Mouse (Mus musculus): Measurements from ENCODE around the gene Ube2e2. TPM values are rescaled to one million over a fixed set of nuclear protein-coding genes. Genes with fewer than 3 reads are reported as not detected.

Ube2e2 gene
- polyA plus RNA-seq, 1 experiment from 2014 or later, result 16.8 TPM

DNA sequence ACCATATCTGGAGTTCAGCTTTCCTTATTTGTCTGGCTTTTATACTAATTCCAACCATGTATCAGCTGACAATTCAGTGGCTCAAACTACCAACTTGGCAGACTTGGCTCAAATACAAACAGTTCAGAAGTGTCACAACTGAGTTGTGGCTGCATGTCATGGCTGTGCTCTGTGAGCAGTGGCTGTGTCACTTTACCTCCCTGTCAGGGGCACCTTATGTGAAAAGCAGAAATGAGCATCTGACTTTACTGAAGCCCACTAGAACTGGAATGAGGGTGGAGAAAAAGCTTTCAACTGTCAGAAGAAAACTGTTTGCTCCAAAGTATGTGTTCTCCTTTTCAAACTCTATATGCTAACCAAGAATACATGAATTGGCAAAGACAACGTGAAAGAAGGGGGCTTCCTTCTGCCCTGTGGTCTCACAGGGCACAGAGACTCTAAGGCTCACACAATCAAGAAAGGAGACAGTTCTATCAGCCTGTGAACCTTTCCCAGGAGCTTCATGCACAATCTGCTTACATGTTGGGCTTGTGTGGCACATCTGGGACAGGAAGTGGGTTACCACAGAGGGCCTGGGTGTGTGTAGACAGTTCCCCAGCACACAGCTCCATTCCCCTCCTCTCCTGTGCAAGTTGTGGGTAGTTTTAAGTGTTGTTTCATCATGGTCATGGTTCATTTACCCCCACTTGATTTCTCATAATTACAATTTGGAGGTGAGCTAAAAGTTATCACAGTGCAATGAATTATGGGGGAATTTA is 228.6 kb downstream of the Ube2e2 start:
- ATAC-seq (replicated peaks; ENCODE audit: low FRiP score), result no peak
- H3K27me3 ChIP-seq (replicated peaks; ENCODE audit: control insufficient read depth, insufficient read depth, low read length), result no peaks in the 10 kb centered on the region
- no peak overlapping the region for H3K27ac ChIP-seq (ENCODE audit: low read depth, low read length)
- no peak overlapping the region for H3K4me3 ChIP-seq (ENCODE audit: low read depth, low read length)
- DNase-seq (ENCODE audit: low spot score), result no peak
- no peak overlapping the region for H3K9ac ChIP-seq (ENCODE audit: low read depth, low read length)
- H3K4me2 ChIP-seq, result no peak overlapping the region
- 28% methylated on average over 1 of the region's 1 CpGs for WGBS
- peaks cover 8% of the 10 kb centered on the region; the same call in 1 of the 2 replicates for H3K9me3 ChIP-seq (ENCODE audit: control insufficient read depth, low read length)
- no peaks in the 10 kb centered on the region for H3K36me3 ChIP-seq (ENCODE audit: control insufficient read depth, insufficient read depth, low read length)
- no peaks in the 10 kb centered on the region for H3K4me1 ChIP-seq (replicated peaks; ENCODE audit: control insufficient read depth, insufficient read depth, low read length)

DNA sequence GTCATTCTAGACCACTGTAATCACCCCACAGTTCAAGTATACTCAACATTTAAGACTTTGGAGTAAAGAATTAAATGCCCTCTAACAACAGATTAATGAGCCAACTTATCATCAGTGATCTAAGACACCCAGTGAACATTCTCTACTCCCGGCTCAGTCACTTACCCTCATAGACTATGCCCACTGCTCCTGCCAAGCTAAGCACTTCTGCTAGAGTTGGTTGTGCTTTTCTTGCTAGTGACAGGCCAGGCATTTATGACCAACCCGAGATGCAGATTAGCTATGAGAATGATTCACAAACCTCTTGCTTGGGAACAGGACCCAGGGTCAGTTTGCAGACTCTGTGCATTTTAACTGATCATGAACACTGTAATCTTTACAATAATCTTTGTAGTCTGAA is 230.4 kb downstream of the Ube2e2 start:
- Histone ChIP-seq H3K27ac (ENCODE audit: low read depth, low read length) (no peak overlapping the region), H3K36me3 (ENCODE audit: control insufficient read depth, insufficient read depth, low read length) (no peaks in the 10 kb centered on the region), H3K9me3 (ENCODE audit: control insufficient read depth, low read length) (peaks cover 8% of the 10 kb centered on the region; the same call in 1 of the 2 replicates), H3K4me1 (replicated peaks; ENCODE audit: control insufficient read depth, insufficient read depth, low read length) (no peaks in the 10 kb centered on the region), H3K4me3 (ENCODE audit: low read depth, low read length) (no peak overlapping the region), H3K27me3 (replicated peaks; ENCODE audit: control insufficient read depth, insufficient read depth, low read length) (no peaks in the 10 kb centered on the region), H3K9ac (ENCODE audit: low read depth, low read length) (no peak overlapping the region), H3K4me2 (no peak overlapping the region)
- no peak for ATAC-seq (replicated peaks; ENCODE audit: low FRiP score)
- no peak for DNase-seq (ENCODE audit: low spot score)
- WGBS, result 81% methylated on average over 2 of the region's 2 CpGs

GRCm38 (mm10) chr14:18657777-18658753 is 236.0 kb downstream of the Ube2e2 start:
- WGBS, result 67% methylated on average over 4 of the region's 4 CpGs
- no peaks in the 10 kb centered on the region for H3K4me1 ChIP-seq (replicated peaks; ENCODE audit: control insufficient read depth, insufficient read depth, low read length)
- ATAC-seq (replicated peaks; ENCODE audit: low FRiP score) (no peak), DNase-seq (ENCODE audit: low spot score) (no peak)
- H3K9ac ChIP-seq (ENCODE audit: low read depth, low read length), result no peak overlapping the region
- no peak overlapping the region for H3K4me2 ChIP-seq
- peaks cover 8% of the 10 kb centered on the region; the same call in 1 of the 2 replicates for H3K9me3 ChIP-seq (ENCODE audit: control insufficient read depth, low read length)
- no peak overlapping the region for H3K27ac ChIP-seq (ENCODE audit: low read depth, low read length)
- no peaks in the 10 kb centered on the region for H3K36me3 ChIP-seq (ENCODE audit: control insufficient read depth, insufficient read depth, low read length)
- H3K27me3 ChIP-seq (replicated peaks; ENCODE audit: control insufficient read depth, insufficient read depth, low read length), result no peaks in the 10 kb centered on the region
- no peak overlapping the region for H3K4me3 ChIP-seq (ENCODE audit: low read depth, low read length)

- Histone ChIP-seq H3K9me3 (ENCODE audit: control insufficient read depth, low read length) (no peaks in the 10 kb centered on the region), H3K4me1 (replicated peaks; ENCODE audit: control insufficient read depth, insufficient read depth, low read length) (no peaks in the 10 kb centered on the region), H3K27me3 (replicated peaks; ENCODE audit: control insufficient read depth, insufficient read depth, low read length) (no peaks in the 10 kb centered on the region), H3K4me2 (no peak overlapping the region), H3K4me3 (ENCODE audit: low read depth, low read length) (no peak overlapping the region), H3K36me3 (ENCODE audit: control insufficient read depth, insufficient read depth, low read length) (no peaks in the 10 kb centered on the region), H3K27ac (ENCODE audit: low read depth, low read length) (no peak overlapping the region), H3K9ac (ENCODE audit: low read depth, low read length) (no peak overlapping the region)
- ATAC-seq (replicated peaks; ENCODE audit: low FRiP score), result no peak
- DNase-seq (ENCODE audit: low spot score), result no peak
- WGBS, result 64% methylated on average over 2 of the region's 2 CpGs
Measured at GRCm38 (mm10) chr14:18649123-18649675, 244.9 kb downstream of the Ube2e2 start.

- Histone ChIP-seq H3K27ac (ENCODE audit: low read depth, low read length) (no peak overlapping the region), H3K4me1 (replicated peaks; ENCODE audit: control insufficient read depth, insufficient read depth, low read length) (no peaks in the 10 kb centered on the region), H3K9ac (ENCODE audit: low read depth, low read length) (no peak overlapping the region), H3K36me3 (ENCODE audit: control insufficient read depth, insufficient read depth, low read length) (no peaks in the 10 kb centered on the region), H3K4me3 (ENCODE audit: low read depth, low read length) (no peak overlapping the region), H3K27me3 (replicated peaks; ENCODE audit: control insufficient read depth, insufficient read depth, low read length) (no peaks in the 10 kb centered on the region), H3K9me3 (ENCODE audit: control insufficient read depth, low read length) (no peaks in the 10 kb centered on the region), H3K4me2 (no peak overlapping the region)
- no peak for ATAC-seq (replicated peaks; ENCODE audit: low FRiP score)
- WGBS, result 80% methylated on average over 4 of the region's 4 CpGs
- no peak for DNase-seq (ENCODE audit: low spot score)
Measured at GRCm38 (mm10) chr14:18641656-18642055, 252.4 kb downstream of the Ube2e2 start.

- Histone ChIP-seq H3K4me1 (replicated peaks; ENCODE audit: control insufficient read depth, insufficient read depth, low read length) (no peaks in the 10 kb centered on the region), H3K9me3 (ENCODE audit: control insufficient read depth, low read length) (no peaks in the 10 kb centered on the region), H3K9ac (ENCODE audit: low read depth, low read length) (no peak overlapping the region), H3K4me3 (ENCODE audit: low read depth, low read length) (no peak overlapping the region), H3K4me2 (no peak overlapping the region), H3K27me3 (replicated peaks; ENCODE audit: control insufficient read depth, insufficient read depth, low read length) (no peaks in the 10 kb centered on the region), H3K27ac (ENCODE audit: low read depth, low read length) (no peak overlapping the region), H3K36me3 (ENCODE audit: control insufficient read depth, insufficient read depth, low read length) (no peaks in the 10 kb centered on the region)
- no peak for ATAC-seq (replicated peaks; ENCODE audit: low FRiP score)
- no peak for DNase-seq (ENCODE audit: low spot score)
- 75% methylated on average over 2 of the region's 2 CpGs for WGBS
Measured at GRCm38 (mm10) chr14:18638753-18639456, 255.2 kb downstream of the Ube2e2 start.

DNA sequence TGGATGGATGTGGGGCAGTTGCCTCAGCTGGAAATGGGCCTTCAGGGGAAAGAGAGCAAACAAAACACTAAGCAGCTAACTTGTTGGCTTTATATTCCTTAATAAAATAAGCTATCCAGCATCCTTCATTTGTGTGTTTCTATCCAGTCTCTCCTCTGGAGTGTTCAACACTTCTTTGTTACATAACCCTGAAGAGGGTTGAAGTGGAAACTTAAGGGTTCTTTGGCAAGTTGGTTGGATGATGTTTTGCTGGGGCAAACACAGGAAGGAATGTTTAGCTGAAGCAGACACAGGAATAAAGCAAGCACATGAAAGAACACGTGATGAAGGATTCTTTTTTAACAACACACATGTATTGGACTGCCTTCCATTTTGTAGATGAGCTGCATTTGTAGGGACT is 256.3 kb downstream of the Ube2e2 start:
- Histone ChIP-seq H3K36me3 (ENCODE audit: control insufficient read depth, insufficient read depth, low read length) (no peaks in the 10 kb centered on the region), H3K9ac (ENCODE audit: low read depth, low read length) (no peak overlapping the region), H3K4me2 (no peak overlapping the region), H3K27me3 (replicated peaks; ENCODE audit: control insufficient read depth, insufficient read depth, low read length) (no peaks in the 10 kb centered on the region), H3K4me1 (replicated peaks; ENCODE audit: control insufficient read depth, insufficient read depth, low read length) (no peaks in the 10 kb centered on the region), H3K27ac (ENCODE audit: low read depth, low read length) (no peak overlapping the region), H3K4me3 (ENCODE audit: low read depth, low read length) (no peak overlapping the region), H3K9me3 (ENCODE audit: control insufficient read depth, low read length) (no peaks in the 10 kb centered on the region)
- 81% methylated on average over 1 of the region's 1 CpGs for WGBS
- ATAC-seq (replicated peaks; ENCODE audit: low FRiP score) (no peak), DNase-seq (ENCODE audit: low spot score) (no peak)

- Histone ChIP-seq H3K9me3 (ENCODE audit: control insufficient read depth, low read length) (no peaks in the 10 kb centered on the region), H3K4me2 (no peak overlapping the region), H3K36me3 (ENCODE audit: control insufficient read depth, insufficient read depth, low read length) (no peaks in the 10 kb centered on the region), H3K27ac (ENCODE audit: low read depth, low read length) (no peak overlapping the region), H3K9ac (ENCODE audit: low read depth, low read length) (no peak overlapping the region), H3K4me1 (replicated peaks; ENCODE audit: control insufficient read depth, insufficient read depth, low read length) (no peaks in the 10 kb centered on the region), H3K27me3 (replicated peaks; ENCODE audit: control insufficient read depth, insufficient read depth, low read length) (no peaks in the 10 kb centered on the region), H3K4me3 (ENCODE audit: low read depth, low read length) (no peak overlapping the region)
- ATAC-seq (replicated peaks; ENCODE audit: low FRiP score) (no peak), DNase-seq (ENCODE audit: low spot score) (no peak)
- 51% methylated on average over 1 of the region's 1 CpGs for WGBS
Measured at GRCm38 (mm10) chr14:18628170-18628569, 265.9 kb downstream of the Ube2e2 start.

All from liver, embryonic 11.5 days (tissue).